Mouse (Mus musculus): ENCODE data around the gene Gad1. TPM values are rescaled to one million over a fixed set of nuclear protein-coding genes. Genes with fewer than 3 reads are reported as not detected.

The Gad1 gene
- polyA plus RNA-seq, 1 experiment from 2014 or later: 1.5 TPM

- Histone ChIP-seq H3K9ac (no peak overlapping the region), H3K27me3 (no peaks in the 10 kb centered on the region), H3K4me2 (no peak overlapping the region), H3K4me1 (peaks cover 18% of the 10 kb centered on the region), H3K36me3 (no peaks in the 10 kb centered on the region), H3K4me3 (no peak overlapping the region), H3K27ac (no peak overlapping the region), H3K9me3 (peaks cover 5% of the 10 kb centered on the region; the same call in 1 of the 2 replicates)
- no peak for ATAC-seq (ENCODE audit: insufficient number of reproducible peaks, insufficient read depth, low FRiP score, low TSS enrichment, low read depth)
- WGBS: 83% methylated on average over 1 of the region's 1 CpGs
Observed at GRCm38 (mm10) chr2:70631321-70631720, 78.4 kb downstream of the Gad1 start.

- H3K36me3 ChIP-seq: no peaks in the 10 kb centered on the region
- no peak overlapping the region for H3K9ac ChIP-seq
- 76% methylated on average over 1 of the region's 1 CpGs for WGBS
- ATAC-seq (ENCODE audit: insufficient number of reproducible peaks, insufficient read depth, low FRiP score, low TSS enrichment, low read depth): no peak
- no peak overlapping the region for H3K4me2 ChIP-seq
- no peak overlapping the region for H3K4me3 ChIP-seq
- no peaks in the 10 kb centered on the region for H3K27me3 ChIP-seq
- peaks cover 18% of the 10 kb centered on the region for H3K4me1 ChIP-seq
- H3K9me3 ChIP-seq: peaks cover 2% of the 10 kb centered on the region; the same call in 1 of the 2 replicates
- H3K27ac ChIP-seq: no peak overlapping the region
Observed at GRCm38 (mm10) chr2:70632412-70632811, 79.5 kb downstream of the Gad1 start.

- Histone ChIP-seq H3K36me3 (no peaks in the 10 kb centered on the region), H3K27me3 (no peaks in the 10 kb centered on the region), H3K9ac (no peak overlapping the region), H3K4me3 (no peak overlapping the region), H3K27ac (no peak overlapping the region), H3K4me2 (no peak overlapping the region), H3K4me1 (peaks cover 13% of the 10 kb centered on the region), H3K9me3 (no peaks in the 10 kb centered on the region)
- no peak for ATAC-seq (ENCODE audit: insufficient number of reproducible peaks, insufficient read depth, low FRiP score, low TSS enrichment, low read depth)
- 88% methylated on average over 5 of the region's 5 CpGs for WGBS
Observed at GRCm38 (mm10) chr2:70634028-70634690, 81.3 kb downstream of the Gad1 start.

- no peaks in the 10 kb centered on the region for H3K36me3 ChIP-seq
Observed at GRCm38 (mm10) chr2:70640968-70641367, 88.1 kb downstream of the Gad1 start.

GRCm38 (mm10) chr2:70642971-70643565 lies 90.2 kb downstream of the Gad1 start:
- no peak for ATAC-seq (ENCODE audit: insufficient number of reproducible peaks, insufficient read depth, low FRiP score, low TSS enrichment, low read depth)
- 70% methylated on average over 16 of the region's 16 CpGs for WGBS
- Histone ChIP-seq H3K4me1 (no peaks in the 10 kb centered on the region), H3K27me3 (no peaks in the 10 kb centered on the region), H3K9me3 (no peaks in the 10 kb centered on the region), H3K9ac (no peak overlapping the region), H3K36me3 (no peaks in the 10 kb centered on the region), H3K4me3 (no peak overlapping the region), H3K4me2 (no peak overlapping the region), H3K27ac (no peak overlapping the region)

More at GRCm38 (mm10) chr2:70640968-70641367, 88.1 kb downstream of the Gad1 start:
- Histone ChIP-seq H3K4me2 (no peak overlapping the region), H3K9me3 (no peaks in the 10 kb centered on the region), H3K4me3 (no peak overlapping the region), H3K27me3 (no peaks in the 10 kb centered on the region), H3K27ac (no peak overlapping the region), H3K4me1 (no peaks in the 10 kb centered on the region), H3K9ac (no peak overlapping the region)
- no peak for ATAC-seq (ENCODE audit: insufficient number of reproducible peaks, insufficient read depth, low FRiP score, low TSS enrichment, low read depth)

- Histone ChIP-seq H3K27me3 (no peaks in the 10 kb centered on the region), H3K9ac (no peak overlapping the region), H3K27ac (no peak overlapping the region), H3K9me3 (no peaks in the 10 kb centered on the region), H3K4me1 (no peaks in the 10 kb centered on the region), H3K4me2 (no peak overlapping the region), H3K4me3 (no peak overlapping the region), H3K36me3 (no peaks in the 10 kb centered on the region)
- WGBS: 71% methylated on average over 6 of the region's 6 CpGs
- ATAC-seq (ENCODE audit: insufficient number of reproducible peaks, insufficient read depth, low FRiP score, low TSS enrichment, low read depth): no peak
Observed at GRCm38 (mm10) chr2:70645266-70645780, 92.5 kb downstream of the Gad1 start.

- Histone ChIP-seq H3K36me3 (no peaks in the 10 kb centered on the region), H3K4me1 (no peaks in the 10 kb centered on the region), H3K9ac (no peak overlapping the region), H3K27me3 (no peaks in the 10 kb centered on the region), H3K4me3 (no peak overlapping the region), H3K27ac (no peak overlapping the region), H3K4me2 (no peak overlapping the region), H3K9me3 (no peaks in the 10 kb centered on the region)
- ATAC-seq (ENCODE audit: insufficient number of reproducible peaks, insufficient read depth, low FRiP score, low TSS enrichment, low read depth): no peak
- 39% methylated on average over 4 of the region's 4 CpGs for WGBS
Observed at GRCm38 (mm10) chr2:70647681-70648080, 94.8 kb downstream of the Gad1 start.

GRCm38 (mm10) chr2:70648271-70648670 lies 95.4 kb downstream of the Gad1 start:
- Histone ChIP-seq H3K4me2 (no peak overlapping the region), H3K4me3 (no peak overlapping the region), H3K9me3 (no peaks in the 10 kb centered on the region), H3K4me1 (no peaks in the 10 kb centered on the region), H3K9ac (no peak overlapping the region), H3K27ac (no peak overlapping the region), H3K27me3 (no peaks in the 10 kb centered on the region), H3K36me3 (no peaks in the 10 kb centered on the region)
- ATAC-seq (ENCODE audit: insufficient number of reproducible peaks, insufficient read depth, low FRiP score, low TSS enrichment, low read depth): no peak
- 86% methylated on average over 5 of the region's 5 CpGs for WGBS

GRCm38 (mm10) chr2:70649471-70649870 lies 96.6 kb downstream of the Gad1 start:
- Histone ChIP-seq H3K36me3 (no peaks in the 10 kb centered on the region), H3K27ac (no peak overlapping the region), H3K4me3 (no peak overlapping the region), H3K9me3 (no peaks in the 10 kb centered on the region), H3K9ac (no peak overlapping the region), H3K4me2 (no peak overlapping the region), H3K27me3 (no peaks in the 10 kb centered on the region), H3K4me1 (no peaks in the 10 kb centered on the region)
- no peak for ATAC-seq (ENCODE audit: insufficient number of reproducible peaks, insufficient read depth, low FRiP score, low TSS enrichment, low read depth)
- whole genome bisulfite sequencing: 89% methylated on average over 4 of the region's 4 CpGs

Other genes starting within 250 kb of the Gad1 start
- 7.2 and 7.7 TPM in 2 replicates for gene Sp5, start 78.1 kb upstream of the Gad1 start, polyA plus RNA-seq (2015; fragmentation: Nextera tagmentation; extraction: Ambion mirVana)
- gene Erich2, start 44.3 kb upstream of the Gad1 start, polyA plus RNA-seq (2015; fragmentation: Nextera tagmentation; extraction: Ambion mirVana): 3.1 and 5.2 TPM in 2 replicates
- 158 and 168 TPM in 2 replicates for gene Gorasp2, start 108.5 kb downstream of the Gad1 start, polyA plus RNA-seq (2015; fragmentation: Nextera tagmentation; extraction: Ambion mirVana)
- gene Gm26558, start 109.0 kb downstream of the Gad1 start, polyA plus RNA-seq (2015; fragmentation: Nextera tagmentation; extraction: Ambion mirVana): 4.5 and 5.5 TPM in 2 replicates

Data from embryonic facial prominence, embryonic 13.5 days (tissue).